Mouse (Mus musculus): ENCODE results near the gene Lig1.

DNA sequence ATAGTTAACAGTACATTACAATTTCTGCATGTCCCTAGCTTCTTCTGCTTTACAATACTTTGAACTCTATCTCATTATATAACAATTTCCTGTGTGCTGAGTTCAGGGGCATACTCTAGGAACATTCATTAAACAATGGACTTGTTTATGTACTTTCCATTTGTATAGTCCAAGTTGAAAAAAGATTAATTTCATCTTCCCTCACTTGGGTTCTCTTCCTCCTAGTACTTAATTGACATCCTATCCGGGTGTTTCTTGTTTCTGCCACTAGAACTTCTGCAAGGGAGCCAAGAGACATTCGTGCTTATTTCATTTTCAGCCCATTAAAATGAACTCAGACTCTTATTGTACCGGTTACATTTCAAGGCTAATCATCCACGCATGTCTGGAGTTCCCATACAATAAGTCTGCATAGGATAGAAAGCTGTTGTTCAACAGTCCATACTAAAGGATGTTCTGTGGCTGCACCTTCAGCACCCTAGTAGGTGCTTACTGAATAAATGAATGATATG lies 8.3 kb upstream of the Lig1 start:
- TF ChIP-seq CTCF (IDR thresholded peaks at IDR 0.05; ENCODE audit: low read depth, low read length) (no peak), POLR2A (IDR thresholded peaks at IDR 0.05; ENCODE audit: borderline replicate concordance, low read depth, low read length) (no peak)

All from bone marrow macrophage, adult 2 months (primary cell).